Mouse (Mus musculus) neural tube, embryonic 10.5 days (tissue): ENCODE data around the gene Tnfrsf1b.

Source experiments
- DNase-seq: peaks from one replicate; pipeline ENCODE4 v3.0.0-alpha.2; 2017; ENCODE audit warnings: low spot score; ENCODE audit errors: extremely low spot score

The Tnfrsf1b gene

GRCm38 (mm10) chr4:145257751-145258434 is 11.2 kb upstream of the Tnfrsf1b start:
- no peak for DNase-seq

DNA sequence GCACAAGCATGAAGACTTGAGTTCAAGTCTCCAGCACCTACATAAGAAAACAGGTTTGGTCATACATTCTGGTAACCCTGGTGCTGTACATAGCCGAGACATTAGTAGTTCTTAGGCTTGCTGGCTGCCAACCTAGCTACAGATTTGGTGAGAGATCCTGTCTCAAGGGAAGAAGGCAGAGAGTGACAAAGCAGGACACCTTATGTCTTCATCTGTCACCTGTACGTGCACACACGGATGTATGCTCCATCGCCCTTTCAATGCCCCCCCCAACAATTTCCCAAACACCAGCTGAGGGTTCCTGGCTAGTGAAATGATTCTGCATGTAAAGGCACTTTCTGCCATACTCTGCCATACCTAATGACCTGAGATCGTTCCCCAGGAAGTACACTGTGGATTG is 9.5 kb upstream of the Tnfrsf1b start:
- DNase-seq: no peak

GRCm38 (mm10) chr4:145254418-145254817 is 7.7 kb upstream of the Tnfrsf1b start:
- DNase-seq: no peak

- DNase-seq: no peak
Observed at GRCm38 (mm10) chr4:145252611-145253010, 5.9 kb upstream of the Tnfrsf1b start.

DNA sequence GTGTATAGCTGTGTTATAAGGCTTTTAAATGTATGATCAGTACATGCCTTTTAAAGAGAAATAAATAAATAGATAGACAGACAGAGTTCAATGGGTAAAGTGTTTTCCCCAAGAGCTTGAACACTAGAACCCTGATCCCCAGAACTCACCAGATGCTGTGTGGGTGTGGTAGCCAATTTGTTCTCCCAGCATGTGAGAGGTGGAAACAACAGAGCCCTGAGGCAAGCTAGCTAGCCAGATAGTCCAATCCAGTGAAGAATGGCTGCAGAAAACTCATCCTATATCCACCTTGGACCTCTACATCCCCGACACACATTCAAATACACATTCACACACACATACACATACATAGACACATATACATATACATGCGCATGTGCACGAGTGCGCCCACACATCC is 4.9 kb upstream of the Tnfrsf1b start:
- no peak for DNase-seq

- no peak for DNase-seq
Observed at GRCm38 (mm10) chr4:145250002-145250401, 3.3 kb upstream of the Tnfrsf1b start.

DNA sequence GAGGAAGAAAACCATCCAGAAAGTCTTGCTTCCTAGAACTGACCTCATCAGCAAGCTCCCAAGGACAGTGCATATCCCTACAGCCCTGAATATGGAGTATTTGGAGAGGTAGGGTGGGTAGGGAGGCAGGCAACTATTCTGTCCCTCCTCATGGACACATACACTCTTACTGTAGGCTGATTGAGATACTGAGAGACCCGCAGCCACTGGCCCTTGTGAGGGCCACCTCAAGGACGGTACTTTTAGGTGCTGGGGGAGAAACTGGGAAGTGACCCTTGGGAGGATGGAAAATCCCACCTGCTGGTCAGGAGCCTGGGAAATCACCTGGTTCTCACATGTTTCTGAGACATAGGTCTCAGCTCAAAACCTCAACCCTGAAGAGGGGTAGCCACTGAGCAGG is 886 bp upstream of the Tnfrsf1b start:
- DNase-seq: no peak

GRCm38 (mm10) chr4:145245581-145245980 is 1.1 kb downstream of the Tnfrsf1b start:
- DNase-seq: no peak

GRCm38 (mm10) chr4:145244676-145245075 is 2.0 kb downstream of the Tnfrsf1b start:
- no peak for DNase-seq

- no peak for DNase-seq
Observed at GRCm38 (mm10) chr4:145242719-145243350, 3.8 kb downstream of the Tnfrsf1b start.

- no peak for DNase-seq
Observed at GRCm38 (mm10) chr4:145240723-145241231, 5.9 kb downstream of the Tnfrsf1b start.

- no peak for DNase-seq
Observed at GRCm38 (mm10) chr4:145239049-145239830, 7.4 kb downstream of the Tnfrsf1b start.

DNA sequence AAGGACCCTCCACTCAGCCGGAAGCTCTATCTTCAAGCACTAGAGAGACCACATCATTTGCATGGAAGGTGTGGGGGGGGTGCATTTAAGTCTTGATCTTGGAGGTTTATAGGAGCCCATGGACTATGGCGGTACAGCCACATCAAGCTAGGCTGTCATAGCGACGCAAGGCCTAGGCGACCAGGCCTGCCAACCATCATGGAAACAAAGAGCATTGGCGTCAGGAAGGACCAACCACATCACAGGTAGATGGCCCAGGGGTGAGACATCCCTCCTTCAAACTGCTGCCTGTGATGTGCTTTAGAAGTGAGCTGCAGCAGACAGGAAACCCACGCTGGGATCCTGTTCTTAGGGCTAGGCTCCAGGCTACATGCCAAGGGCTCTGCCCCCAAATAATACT is 10.6 kb downstream of the Tnfrsf1b start:
- DNase-seq: no peak

- no peak for DNase-seq
Observed at GRCm38 (mm10) chr4:145233487-145234228, 13.0 kb downstream of the Tnfrsf1b start.

DNA sequence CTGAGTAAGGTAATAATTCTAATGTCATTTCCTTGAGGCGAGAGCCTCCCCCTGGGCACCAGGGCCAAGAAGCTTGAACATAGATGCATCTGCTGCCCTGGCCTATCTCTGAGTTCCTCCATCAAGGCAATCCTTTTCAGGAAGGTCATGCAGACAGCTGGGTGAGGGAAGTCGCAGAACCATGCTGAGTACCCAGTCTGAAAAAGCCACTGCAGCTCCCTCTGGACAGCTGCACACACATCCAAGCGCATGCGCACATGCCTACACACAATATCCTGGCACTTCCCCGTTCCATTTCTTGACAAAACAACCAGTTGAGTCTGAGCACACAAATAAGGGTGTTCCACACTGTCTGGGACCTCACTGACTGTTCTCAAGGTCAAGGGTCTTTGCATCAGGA is 14.9 kb downstream of the Tnfrsf1b start:
- no peak for DNase-seq

DNA sequence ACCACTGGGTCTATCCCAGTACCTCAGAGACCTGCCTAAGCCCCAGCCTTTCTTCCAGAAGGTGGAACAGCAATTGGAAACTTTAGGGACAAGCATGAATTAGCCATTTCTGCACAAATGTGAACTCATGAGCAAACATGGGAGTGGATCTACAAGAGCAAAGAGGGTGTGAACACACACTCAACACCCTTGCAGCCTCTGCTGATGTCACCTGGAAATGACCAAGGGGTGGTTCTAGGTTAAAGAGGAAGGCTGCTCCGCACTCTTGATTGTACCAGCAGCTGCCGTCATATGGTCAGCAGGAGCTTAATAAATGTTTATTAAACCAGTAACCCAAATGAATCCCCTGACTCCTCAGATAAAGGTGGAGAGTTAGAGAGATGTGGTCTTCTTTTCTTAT is 16.0 kb downstream of the Tnfrsf1b start:
- DNase-seq: no peak

- DNase-seq: no peak
Observed at GRCm38 (mm10) chr4:145229524-145230163, 17.0 kb downstream of the Tnfrsf1b start.

GRCm38 (mm10) chr4:145229051-145229450 is 17.6 kb downstream of the Tnfrsf1b start:
- DNase-seq: no peak

DNA sequence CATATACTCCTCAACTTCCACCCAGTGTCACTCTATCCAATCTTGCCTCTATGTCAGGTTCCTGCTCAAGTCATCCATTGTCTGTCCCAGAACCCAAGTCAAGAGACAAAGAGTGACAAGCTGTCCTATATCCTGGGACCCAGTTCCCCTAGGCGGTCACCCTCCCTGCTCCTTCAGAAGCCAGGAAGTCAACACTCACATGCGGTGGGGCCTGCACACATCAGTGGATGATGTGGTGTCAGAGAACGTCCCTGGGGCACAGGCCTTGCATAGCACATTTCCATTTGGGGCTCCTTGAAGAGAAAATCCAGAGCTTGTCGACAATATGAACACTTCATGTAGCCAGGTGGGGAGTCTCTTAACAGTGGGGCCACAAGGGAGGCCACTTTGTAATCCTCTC is 22.1 kb downstream of the Tnfrsf1b start:
- DNase-seq: no peak

DNA sequence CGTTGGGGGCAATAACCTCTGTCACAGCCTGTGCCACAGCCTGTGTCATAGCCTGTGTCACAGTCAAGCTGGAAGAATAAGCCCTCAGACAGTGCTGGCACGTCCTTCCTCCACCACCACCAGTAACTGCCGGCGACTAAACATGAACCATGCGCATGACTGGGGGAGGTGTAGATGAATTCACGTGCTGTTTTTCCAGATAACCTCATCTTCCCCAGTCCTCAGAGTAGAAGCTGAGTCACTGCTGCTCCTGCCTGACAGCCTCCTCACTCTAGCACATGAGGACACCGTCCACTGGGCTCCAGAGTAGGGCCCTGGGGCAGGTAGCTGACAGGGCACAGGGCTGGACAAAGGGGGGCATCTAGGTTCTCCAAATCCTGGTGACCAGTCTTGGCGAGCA is 24.6 kb downstream of the Tnfrsf1b start:
- DNase-seq: no peak

- no peak for DNase-seq
Observed at GRCm38 (mm10) chr4:145221379-145221778, 25.3 kb downstream of the Tnfrsf1b start.
